In the genomic region with DNA sequence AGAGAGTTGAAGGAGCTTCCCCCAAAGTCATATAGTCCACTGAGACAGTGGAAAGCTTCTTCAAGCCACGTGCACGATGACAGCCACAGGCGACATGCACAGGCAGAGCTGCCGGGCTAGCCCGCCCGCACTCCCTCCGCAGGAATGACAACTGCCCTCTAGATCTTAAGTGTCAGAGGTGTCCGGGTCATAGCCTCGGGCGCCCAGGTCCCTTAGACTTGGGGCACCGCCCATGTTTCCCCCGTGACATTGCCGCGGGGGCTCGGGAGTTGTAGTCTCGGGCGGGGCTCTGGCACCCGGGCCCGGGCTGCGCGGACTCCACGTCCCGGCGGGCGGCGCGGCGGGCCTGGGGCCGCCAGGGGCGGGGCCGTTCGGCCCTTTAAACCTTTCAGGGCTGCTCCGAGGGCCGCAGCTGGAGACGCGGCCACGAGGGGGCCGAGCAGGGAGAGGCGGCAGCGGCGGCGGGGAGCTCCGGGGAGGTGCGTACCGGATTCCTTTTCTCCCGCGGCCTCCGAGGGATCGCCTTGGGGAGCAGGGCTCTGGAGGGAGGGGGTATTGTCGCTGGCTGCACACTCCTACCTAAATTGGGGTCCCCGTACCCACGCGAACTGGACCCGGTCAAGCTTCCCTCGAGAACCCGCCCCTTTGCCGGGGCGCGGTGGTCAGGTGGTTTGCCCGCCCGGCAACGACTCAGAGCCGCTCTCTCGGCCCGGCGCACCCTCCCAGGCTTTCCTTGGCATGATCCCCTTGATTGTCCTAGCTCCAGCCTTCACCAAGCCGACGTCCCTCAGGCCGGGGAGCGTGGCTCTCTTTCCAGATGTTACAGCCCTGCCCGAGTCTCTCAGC, we compare ENCODE assay signal across 8 mouse cellular contexts. TPM values are rescaled to one million over a fixed set of nuclear protein-coding genes. Genes with fewer than 3 reads are reported as not detected.
DNase-seq lines count a peak whose midpoint lies in the region; ATAC-seq and TF ChIP-seq lines count a peak whose summit lies in the region.

TSS of gene Tmem150a (plus strand) at position 382 of the 846 bp plus-strand sequence.

- H3K27ac ChIP-seq in hindbrain, postnatal 0 days, result peak within 1 kb of the TSS; percentile 74

- H3K9ac ChIP-seq in hindbrain, postnatal 0 days (replicated peaks; ENCODE audit: low read length), result peak within 1 kb of the TSS; percentile 78

- H3K27me3 ChIP-seq in hindbrain, postnatal 0 days (ENCODE audit: insufficient read depth, low read length), result no peaks in the 10 kb centered on the region

- TF ChIP-seq CTCF in hindbrain, postnatal 0 days (IDR thresholded peaks at IDR 0.05; ENCODE audit: low read depth), result peak; percentile 36; the same call in 1 of the 2 replicates

- peak within 1 kb of the TSS; percentile 67 for H3K4me3 ChIP-seq in hindbrain, postnatal 0 days (ENCODE audit: low read length)

- WGBS in hindbrain, postnatal 0 days, result under 1% methylated on average over 68 of the region's 71 CpGs

- ATAC-seq in hindbrain, postnatal 0 days, result peak; percentile 91
- peak; percentile 49 for ATAC-seq in megakaryocyte progenitor cell, adult 5-6 weeks (replicated peaks; ENCODE audit: poor library complexity)

- H3K36me3 ChIP-seq in hindbrain, postnatal 0 days (ENCODE audit: insufficient read depth, low read length), result peaks cover 19% of the 10 kb centered on the region

- intact Hi-C loops in left cerebral cortex, postnatal 14 days (cut with DNase I), result no loop called here

- H3K4me2 ChIP-seq in hindbrain, postnatal 0 days (ENCODE audit: low read depth, low read length), result peak within 1 kb of the TSS; percentile 92

- DNase-seq in ZHBTc4 (ENCODE audit: low read depth, low spot score), result peak; percentile 99
- DNase-seq in cerebellum, postnatal 4 days (ENCODE audit: low spot score in 2 of 2), result peak; percentile 62 to 70
- DNase-seq in gastrocnemius, postnatal 10 days, result peak; percentile 88
- peak; percentile 87 for DNase-seq in hindbrain, postnatal 0 days (ENCODE audit: low spot score)
- peak; percentile 65 to 73 for DNase-seq in left cerebral cortex, postnatal 14 days (ENCODE audit: low spot score in 2 of 2)
- DNase-seq in right cerebral cortex, postnatal 14 days, result peak; percentile 78
- peak; percentile 81 to 85 for DNase-seq in urinary bladder, postnatal 4 days (ENCODE audit: low spot score in 2 of 2)

- no peaks in the 10 kb centered on the region for H3K9me3 ChIP-seq in hindbrain, postnatal 0 days (ENCODE audit: low read length)

- H3K4me1 ChIP-seq in hindbrain, postnatal 0 days (ENCODE audit: insufficient read depth, low read length), result peaks cover 10% of the 10 kb centered on the region; the same call in 1 of the 2 replicates

RNA-seq across cellular contexts. Expression of gene Tmem150a, which starts in this region (rescaled TPM):
- 10 to 100 TPM in 1 of 2 experiments, 1 to 10 TPM in 1; 8.0 to 14.0 TPM for total RNA-seq in gastrocnemius, postnatal 10 days (2021)
- 23.6 and 35.3 TPM in 2 replicates for total RNA-seq in hindbrain, postnatal 0 days (2014; rRNA removed)
- polyA plus RNA-seq in hindbrain, postnatal 0 days (2015; fragmentation: Nextera tagmentation; extraction: Ambion mirVana), result 12.2 and 15.3 TPM in 2 replicates
- 10 to 100 TPM; 10.4 to 11.8 TPM for total RNA-seq in left cerebral cortex, postnatal 14 days (2021)
- 1.1 and 1.2 TPM in 2 replicates for total RNA-seq in megakaryocyte progenitor cell, adult 5-6 weeks (2015)
- 0.33 TPM in 1 of 2 replicates, not detected in the other for total RNA-seq in megakaryocyte progenitor cell, adult 5-6 weeks (2017)

Comparison
In these comparisons a context has a peak if more than half of its experiments do, and no peak if none do; other contexts are left out.
1. Peak in every context shown above with its lines: DNase-seq, ATAC-seq, H3K4me3 ChIP-seq and H3K27ac ChIP-seq.
2. RNA of gene Tmem150a (total RNA-seq): 23.6 to 35.3 TPM in hindbrain, postnatal 0 days, 8.0 to 14.0 TPM in gastrocnemius, postnatal 10 days and 10.4 to 11.8 TPM in left cerebral cortex, postnatal 14 days; 0.33 to 1.2 TPM in megakaryocyte progenitor cell, adult 5-6 weeks; every median in the first group is over 4 times any median in the second.